Mouse (Mus musculus): ENCODE measurements around the gene Prkca.

Gene Prkca

DNA sequence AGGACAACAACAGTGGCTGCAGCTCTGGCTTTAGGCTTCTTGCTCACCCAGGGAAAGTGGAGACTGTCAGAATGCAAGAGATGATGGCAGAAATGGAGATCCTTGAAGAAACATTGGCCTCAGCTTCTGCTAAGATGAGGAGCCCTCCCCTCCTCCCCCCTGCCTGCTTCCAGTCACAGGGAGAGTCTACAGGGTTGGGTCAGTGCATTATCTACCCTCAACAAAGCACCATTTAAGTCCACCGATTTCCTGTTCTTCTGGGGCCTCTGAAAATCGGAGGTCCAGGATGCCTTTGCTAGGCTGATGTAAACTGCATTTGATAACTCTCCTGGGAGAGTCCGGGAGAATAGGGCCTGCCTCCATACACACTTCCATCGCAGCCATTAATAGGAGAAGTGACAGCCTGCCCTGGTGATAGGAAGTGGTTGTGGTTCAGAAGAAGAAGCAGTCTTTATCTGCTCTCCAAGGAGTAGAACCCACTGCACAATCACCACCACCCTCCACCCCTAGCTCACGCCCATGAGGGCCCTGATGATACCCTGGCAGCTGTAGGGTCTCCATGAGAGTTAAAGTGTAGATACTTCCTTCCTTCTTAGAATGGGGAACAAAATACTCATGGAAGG, 108.5 kb downstream of the Prkca start:
- in situ Hi-C loops (cut with MboI): no loop called here

DNA sequence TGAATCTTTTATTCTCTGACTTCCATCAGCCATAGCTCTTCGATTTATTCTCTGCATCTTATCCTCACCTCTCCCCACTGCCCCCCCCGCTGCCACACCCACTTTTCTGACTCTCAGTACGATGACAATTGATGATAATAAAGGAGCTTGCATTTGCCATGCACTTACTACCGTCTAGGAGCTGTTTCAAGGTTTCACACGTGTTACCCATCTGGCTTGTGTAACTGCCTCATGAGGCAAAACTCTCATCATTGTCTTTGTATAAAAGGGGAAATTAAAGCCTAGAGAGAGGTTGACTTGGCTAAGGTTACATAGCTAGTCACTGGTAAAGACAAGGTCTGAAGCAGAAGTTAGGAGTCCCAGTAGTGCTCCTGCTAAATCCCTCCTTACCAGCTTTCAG, 110.7 kb downstream of the Prkca start:
- in situ Hi-C loops (cut with MboI): no loop called here

DNA sequence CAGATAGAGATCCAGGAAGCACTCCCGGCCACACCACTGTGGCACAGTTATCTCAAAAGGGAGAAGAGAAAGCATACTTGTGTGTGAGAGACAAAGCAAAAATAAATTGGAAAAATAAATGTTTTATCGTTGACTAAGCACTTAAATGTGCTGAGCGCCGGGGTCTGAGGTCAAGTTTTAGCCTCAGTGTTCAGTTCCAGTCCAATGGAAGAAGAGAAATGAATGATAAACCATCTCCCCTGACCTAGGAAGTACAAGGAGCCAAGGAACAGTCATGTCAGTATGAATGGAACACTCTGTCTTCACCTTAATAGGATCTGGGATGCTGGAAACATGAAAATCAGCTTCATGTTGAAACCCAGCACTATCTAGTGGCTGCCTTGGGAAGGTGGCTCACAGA, 113.6 kb downstream of the Prkca start:
- in situ Hi-C loops (cut with MboI): no loop called here

DNA sequence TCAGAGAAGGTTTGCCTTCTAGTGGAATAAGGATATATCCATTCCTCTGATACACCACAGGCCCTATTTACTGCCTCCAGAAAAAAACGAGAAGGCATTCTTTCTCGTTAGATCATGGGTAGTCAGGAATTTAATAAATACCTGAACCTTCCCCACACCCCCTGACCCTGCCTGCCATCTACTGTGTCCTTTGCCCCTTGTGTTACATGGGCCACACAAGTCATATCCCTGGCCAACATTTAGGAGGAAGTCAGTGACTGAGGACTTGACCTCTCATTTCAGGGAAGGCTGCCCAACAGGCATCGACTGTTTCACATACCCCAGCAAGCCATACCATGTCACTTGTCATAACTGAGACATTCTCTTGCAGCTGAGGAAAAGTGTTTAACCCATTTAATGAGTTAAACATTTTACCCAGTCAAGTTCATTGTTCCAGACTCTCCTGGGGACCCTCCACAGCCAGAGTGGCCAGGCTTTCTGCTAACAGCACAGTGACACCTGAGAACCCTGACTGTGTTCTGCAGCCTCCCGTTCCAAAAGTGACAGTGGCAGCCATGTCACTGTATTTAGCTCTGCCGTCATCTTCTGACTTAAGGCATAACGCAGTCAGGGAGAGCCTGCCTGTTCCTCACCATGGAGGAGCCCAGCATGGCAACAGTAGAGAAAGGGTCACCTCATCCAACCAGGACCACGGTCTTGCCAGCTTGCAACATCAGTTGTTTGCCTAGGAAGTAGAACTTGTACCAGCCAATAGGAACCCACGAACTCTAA, 114.4 kb downstream of the Prkca start:
- in situ Hi-C loops (cut with MboI): no loop called here

DNA sequence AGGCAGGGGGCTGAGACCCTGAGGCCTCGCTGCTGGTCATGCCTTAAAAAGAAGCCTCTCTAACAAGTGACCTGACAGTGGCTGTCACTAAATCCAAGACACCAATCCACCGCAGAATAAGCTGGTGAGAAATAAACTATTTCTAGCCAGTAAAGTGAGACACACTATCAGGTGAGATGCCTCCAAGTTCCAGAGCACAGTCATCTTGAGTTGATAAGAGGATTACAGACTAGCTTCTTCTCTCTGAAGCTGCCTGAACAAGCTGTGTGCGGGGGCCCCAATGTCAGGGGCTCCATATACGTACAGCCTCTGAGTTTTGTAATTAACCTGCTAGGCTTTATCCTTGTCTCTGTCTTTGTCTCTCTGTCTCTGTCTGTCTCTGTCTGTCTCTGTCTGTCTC, 115.2 kb downstream of the Prkca start:
- in situ Hi-C loops (cut with MboI): no loop called here

DNA sequence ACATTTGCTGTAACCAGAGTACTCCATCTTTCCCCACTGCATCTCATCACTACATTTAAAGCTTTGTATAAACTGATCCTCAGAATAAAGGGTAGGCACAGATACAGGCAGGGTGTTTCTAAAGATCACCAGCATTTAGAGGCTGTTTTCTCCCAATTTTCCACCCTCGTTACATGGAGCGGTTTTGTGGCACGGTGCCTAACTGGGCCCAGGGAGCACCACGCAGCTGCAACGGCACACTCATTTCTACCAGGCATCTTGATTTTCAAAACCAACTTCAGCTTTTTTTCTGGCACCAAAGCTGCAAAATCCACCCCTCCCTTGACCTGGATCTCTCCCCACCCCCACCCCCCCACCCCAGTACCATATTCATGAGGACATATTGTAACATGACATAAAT, 117.5 kb downstream of the Prkca start:
- in situ Hi-C loops (cut with MboI): no loop called here

DNA sequence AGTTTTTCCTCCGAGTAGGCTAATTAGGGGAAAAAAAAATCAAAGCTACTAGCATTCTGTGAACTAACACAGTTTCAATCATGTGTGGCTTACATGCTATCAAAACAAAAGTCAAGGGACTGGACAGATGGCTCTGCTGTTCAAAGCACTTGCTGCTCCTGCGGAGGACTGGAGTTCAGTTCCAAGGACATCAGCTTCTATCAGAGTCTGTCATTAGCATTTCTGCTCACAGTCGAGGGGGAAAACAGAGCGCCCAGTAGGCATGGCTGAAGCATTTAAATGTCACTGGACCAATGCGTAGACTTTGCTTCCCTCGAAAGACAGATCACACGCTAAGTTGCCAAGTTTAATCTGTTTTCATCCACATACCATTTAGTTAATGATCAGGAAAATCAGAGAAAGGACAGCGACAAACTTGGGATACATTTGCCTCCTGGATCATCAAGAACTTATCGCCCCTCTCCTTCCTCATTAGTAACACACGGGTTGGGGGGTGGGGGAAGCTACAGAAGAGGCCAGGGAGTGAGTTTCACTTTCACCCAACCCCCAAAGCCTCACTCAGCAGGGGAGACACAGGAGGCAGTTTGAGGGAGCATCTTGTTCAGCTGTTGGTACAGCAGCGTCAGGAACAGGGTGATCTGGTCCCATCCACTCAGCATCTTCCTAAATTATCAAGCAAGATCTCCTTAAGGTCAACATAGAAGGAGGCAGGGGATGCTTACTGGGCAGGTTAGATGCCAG, 119.3 kb downstream of the Prkca start:
- in situ Hi-C loops (cut with MboI): no loop called here

DNA sequence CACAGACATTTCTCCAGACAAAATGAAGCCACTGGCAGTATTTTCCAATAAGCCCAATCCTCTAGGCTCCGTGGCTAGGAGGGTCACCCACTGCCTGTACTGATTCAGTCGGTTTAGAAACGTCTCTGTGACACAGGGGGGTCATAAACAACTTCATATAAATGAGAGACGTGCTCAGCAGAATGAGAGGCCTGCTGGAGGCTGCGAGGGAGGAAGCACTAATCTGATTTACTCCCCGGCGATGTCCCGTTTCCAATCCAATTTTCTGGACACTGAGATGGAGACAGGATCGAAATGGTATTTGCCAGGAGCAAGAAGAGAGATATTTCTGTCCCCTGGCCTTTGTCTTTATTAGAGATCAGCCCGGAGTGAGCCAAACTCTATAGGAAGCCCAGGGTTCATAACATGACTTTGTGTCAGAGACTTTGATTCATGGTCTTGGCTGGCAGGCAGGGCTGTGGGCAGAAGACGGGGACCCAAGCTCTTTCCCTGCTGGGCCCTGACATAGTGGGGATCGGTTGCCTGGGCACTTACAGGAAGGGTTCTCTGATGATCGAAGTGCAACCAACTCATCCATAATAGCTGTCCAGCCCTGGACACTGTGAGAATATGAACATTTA, 120.0 kb downstream of the Prkca start:
- in situ Hi-C loops (cut with MboI): no loop called here

DNA sequence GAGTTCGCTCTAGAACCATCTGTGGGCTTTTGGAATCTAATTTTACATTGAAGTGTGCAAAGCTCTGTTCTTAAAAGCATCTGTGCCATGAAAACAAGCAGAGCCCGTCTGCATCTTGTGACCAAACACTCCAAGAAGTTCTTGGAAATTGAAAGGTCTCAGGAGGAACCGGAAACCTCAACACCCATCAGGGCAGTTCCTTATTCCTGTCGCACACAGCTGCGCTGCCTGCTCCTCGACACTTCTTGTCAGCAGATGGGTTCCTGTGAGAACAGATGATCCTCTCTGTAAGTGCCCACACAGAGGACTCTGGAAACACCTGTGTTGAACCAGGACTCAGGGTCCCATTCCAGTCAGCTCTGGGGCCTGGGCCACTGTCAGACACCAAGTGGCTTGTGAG, 120.6 kb downstream of the Prkca start:
- in situ Hi-C loops (cut with MboI): no loop called here

DNA sequence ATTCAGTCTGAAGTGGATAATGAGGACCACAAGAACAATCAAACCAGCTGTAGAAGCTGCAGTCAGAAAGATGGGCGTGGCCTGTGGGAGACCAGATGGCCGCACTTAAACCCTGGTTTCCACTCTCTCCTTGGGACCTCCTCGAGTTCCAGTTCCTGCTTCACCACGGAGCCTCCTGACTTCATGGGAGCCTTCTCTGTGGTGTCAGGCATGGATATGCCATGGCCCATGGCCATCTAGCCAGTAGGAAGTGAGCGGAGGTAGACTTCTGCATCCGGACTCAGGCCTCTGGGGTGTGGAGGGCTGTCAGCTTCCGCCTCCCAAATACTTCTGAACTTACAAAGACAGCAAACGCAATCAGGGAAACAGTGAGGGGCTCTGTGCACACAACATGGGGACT, 121.1 kb downstream of the Prkca start:
- in situ Hi-C loops (cut with MboI): no loop called here

DNA sequence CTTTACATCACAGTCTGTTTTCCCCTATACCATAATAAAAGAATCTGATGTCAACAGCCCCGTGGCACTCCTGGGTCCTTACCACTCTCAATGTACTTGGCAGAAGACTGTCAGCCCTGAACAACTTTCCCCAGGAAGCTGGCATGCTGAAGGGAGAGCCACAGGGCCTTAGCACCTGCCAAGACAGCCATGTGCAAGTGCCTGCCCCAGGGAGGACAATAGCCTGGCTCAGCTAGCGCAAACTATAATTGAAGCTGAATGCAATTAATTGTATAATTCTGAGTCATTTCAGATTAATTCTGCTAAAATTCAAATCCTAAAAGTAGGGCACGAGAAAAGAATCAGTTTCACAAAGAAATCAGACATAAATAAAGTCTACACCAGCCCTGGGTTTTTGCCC, 121.7 kb downstream of the Prkca start:
- in situ Hi-C loops (cut with MboI): no loop called here

DNA sequence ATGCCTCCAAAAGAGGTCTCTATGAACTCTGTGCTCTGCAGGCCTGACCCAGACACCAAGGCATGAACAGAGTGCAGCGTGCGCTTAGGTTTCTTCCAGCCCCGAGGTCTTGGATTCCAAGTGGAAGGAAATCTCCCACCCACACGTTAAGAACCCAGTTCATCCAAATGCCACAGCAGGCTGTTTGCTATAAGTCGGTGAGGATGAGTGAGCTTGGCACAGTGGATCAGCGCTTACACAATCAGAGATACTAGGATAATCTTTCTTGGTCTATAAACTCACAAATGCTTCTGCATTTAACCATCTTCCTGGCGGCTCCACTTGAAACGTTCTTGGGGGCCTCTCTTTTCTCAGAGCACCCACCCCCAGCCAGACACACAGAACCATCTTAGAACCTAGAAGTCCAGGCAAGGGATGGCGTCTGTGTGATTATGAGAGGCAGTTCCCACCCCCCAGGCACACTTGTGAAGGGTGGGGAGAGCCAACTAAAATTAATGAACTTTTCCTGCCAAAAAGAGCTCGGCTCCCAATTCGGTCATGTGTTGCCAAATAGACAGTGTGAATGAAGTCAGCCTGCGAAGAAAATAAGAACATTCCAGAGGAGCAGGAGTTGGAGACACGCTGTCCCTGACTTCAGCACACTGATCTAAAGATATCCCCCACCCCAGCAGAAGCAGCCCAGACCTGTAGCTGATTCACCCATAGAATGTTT, 122.4 kb downstream of the Prkca start:
- in situ Hi-C loops (cut with MboI): no loop called here

DNA sequence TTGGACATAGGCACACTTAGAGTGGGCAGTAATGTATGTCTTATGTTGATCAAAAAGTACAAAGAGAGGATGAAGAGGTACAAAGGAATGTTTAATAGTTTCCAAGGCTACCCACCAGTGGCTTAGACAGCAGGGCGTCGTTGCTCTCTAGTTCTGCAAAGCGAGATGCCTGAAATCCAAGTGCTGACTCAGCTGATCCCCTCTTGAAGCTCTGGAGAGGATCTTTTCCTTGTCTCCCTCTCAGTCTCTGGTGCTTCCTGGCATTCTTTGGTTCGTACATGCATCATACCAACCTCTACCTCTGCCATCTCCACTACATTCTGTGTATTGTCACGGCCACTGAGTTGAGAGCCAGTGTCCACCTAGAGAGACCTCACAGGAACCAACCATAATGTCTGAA, 123.1 kb downstream of the Prkca start:
- in situ Hi-C loops (cut with MboI): no loop called here

DNA sequence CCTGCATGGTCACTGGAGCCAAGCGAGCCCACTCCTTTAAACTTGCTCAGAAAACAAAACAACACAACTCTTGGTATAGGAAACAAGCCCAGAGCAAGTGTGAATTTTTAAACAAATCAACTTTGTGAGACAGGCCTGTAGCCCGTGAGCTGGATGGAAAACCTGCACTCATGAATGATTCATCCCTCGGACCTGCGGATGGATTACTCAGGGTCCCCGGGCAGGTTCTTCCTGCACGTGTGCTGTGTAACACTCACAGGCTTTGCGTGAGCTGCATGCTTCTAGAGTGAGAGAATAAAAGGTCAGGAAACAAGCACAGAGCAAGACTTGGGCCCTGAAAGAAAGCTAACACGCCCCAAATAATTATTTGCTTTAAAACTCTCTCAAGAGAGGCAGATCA, 126.7 kb downstream of the Prkca start:
- in situ Hi-C loops (cut with MboI): no loop called here

DNA sequence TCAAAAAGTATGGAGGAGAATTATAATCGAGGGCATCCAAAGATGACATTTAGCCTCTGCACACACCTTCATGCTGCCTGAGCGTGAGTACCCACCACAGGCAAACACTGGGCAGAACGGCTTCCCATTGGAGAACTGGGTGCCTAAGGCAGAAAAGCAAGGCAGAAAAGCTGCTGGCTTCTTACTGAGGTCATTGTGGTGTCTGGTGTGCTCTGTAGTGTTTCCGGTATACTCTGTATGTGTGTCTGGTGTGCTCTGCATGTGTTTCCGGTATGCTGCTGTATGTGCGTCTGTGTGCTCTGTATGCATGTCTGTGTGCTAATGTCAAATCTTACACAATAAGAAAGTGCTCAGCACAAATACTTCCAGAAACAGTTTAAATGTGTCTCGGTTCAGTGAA, 127.7 kb downstream of the Prkca start:
- in situ Hi-C loops (cut with MboI): no loop called here

DNA sequence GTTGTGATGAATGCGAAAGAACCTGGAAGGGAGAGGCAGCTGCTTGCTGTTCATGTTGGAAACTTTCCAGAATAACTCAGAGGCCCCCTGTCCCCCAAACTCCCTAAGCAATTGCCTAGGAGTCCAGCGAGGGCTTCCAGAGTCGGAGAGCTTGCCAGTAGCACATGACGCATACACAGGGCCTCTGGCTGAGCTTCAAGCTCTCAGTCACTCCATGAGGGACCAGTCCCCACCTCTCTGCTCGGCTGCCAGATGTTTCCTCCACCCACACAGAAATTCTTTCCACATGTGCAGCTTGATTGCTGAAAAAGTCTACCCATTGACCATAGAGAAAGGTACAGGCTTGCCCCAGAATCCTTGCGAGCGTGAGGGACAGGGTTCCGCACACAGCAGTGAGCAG, 128.3 kb downstream of the Prkca start:
- in situ Hi-C loops (cut with MboI): no loop called here

DNA sequence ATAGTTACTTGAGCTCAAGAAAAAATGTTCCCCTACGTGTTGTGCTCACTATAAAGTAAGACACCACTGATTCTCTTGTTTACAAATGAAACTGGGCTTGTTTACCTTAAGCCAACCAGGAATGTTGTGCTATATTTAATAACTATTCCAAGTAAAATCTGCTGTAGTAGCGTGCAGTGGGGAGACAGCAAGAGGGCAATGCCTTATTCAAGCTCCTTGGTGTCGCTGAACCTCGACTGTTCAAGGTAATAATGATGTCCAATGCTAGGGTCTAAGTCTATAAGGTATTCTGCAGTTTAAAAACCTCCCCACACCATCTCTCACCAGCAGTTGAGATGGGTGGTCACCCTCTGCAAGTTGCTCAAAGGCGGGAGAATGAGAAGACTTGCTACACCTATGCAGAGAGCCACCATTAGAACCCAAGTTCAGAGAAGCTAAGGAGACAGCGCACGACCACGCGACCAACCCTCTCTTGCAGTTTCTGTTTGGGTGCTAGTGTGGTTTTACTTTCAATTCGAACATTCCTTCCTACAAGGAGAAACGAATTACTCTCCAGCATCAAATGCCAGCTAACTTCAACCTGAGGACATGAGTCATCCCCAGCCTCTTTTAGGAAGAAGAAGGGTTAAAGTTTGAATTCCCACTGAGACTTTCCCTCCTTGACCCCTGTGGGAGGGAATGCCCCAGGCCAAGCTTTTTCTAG, 129.1 kb downstream of the Prkca start:
- in situ Hi-C loops (cut with MboI): no loop called here

DNA sequence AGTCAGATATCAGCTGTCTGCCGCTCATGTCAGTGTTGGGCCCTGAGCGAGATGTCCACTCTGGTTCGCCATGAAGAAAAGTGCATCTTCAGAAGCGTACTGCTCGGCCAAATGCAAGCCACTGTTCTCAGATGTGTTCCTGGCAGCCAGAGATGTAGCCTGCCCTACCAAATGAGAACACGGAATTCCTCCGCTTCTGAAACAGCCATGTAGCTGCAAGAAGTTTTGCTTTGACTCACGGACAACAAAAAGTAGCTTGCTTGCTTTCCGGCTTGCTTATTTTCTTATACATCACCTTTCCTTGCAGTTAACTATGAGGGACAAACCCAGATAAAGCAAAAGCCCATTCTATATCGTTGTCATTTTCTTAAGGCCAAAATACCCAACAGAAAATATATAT, 129.9 kb downstream of the Prkca start:
- in situ Hi-C loops (cut with MboI): no loop called here

DNA sequence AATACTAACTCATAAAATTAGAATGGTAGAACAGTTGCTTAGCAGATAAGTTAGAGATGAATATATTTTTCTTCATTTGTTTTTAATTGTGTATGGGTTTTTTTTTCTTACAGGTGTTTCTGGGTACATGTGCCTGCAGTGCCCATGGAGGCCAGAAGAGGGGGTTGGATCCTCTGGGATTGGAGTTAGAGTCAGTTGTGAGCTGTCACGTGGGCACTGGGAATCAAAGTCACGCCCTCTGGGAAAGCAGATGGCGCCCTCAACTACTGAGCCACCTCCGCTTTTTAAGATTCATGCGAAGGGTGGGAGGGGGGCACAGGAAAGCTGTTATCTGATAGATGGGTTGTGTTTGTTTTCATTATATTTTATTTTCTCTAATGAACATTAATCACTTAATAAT, 131.1 kb downstream of the Prkca start:
- in situ Hi-C loops (cut with MboI): no loop called here

DNA sequence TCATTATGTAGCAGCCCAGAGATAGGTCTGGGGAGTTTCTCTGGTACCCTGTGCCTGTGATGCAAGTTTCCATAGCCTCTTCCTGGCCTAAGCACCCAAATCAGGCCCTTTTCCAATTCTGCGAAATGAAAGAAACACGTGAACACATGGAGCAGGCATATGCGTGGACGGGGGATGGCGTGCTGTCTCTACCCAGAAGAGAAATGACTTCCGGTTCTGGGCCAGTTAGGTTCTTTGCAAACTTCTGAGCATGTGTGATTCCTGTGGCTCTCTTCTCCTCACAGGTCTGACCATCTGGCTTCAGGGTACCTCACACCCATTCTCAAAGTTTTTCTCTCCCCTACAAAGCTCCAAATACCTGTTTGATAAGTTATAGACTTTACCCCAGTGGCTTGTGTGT, 131.7 kb downstream of the Prkca start:
- in situ Hi-C loops (cut with MboI): no loop called here

DNA sequence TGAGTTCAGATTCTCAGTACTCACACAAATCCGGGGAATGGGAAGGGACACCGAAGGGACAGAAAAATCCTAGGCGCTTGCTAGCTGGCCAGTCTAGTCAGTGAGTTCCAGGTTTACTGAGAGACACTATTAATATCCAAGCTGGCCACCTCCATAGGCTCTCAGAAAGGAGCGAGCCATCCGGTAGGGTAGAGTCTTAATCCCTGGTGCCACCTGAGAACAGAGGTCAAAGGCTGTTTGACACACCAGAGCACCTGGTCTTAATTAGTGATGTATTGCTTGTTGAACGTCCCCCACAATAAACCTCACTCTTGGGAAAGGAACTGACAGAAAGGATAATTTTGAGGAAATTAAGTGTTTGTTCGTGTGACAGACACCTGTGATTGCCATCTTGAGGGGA, 133.0 kb downstream of the Prkca start:
- in situ Hi-C loops (cut with MboI): no loop called here

DNA sequence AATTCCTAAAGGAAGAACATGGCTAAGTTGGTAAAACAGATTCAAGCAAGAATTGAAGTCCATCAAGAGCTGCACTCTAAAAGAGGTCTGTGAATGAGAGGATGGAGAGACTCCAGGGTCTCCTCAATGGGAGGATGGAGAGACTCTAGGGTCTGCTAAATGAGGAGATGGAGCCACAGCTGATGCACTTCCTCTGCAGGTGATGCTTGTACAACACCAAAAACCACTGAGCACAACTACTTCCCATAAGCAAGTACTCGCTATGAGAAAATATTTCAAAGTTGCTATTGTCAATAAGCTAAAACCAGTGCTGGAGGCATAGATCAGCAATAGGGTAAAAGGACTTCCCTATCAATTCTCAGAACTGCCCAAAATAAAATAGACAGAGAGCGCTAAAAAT, 137.1 kb downstream of the Prkca start:
- in situ Hi-C loops (cut with MboI): no loop called here
